Mouse (Mus musculus): Measurements from ENCODE around the gene Gm10964. TPM values are rescaled to one million over a fixed set of nuclear protein-coding genes. Genes with fewer than 3 reads are reported as not detected.
A peak's percentile ranks its signal among the peaks of the same experiment; 100 is the strongest.

Gene Gm10964
- polyA plus RNA-seq (2012; rRNA removed): not detected in 2 replicates

GRCm38 (mm10) chr3:103739329-103739728, at the start of gene Gm10964:
Gm10964 (plus strand) TSS chr3:103739366.
- no peak for DNase-seq (ENCODE audit: extremely low spot score in 1 of 2, low spot score in 1 of 2)

- DNase-seq (ENCODE audit: extremely low spot score in 1 of 2, low spot score in 1 of 2): no peak
These were observed 48.7 kb upstream of the Gm10964 start for GRCm38 (mm10) chr3:103690506-103690905.

- no peak for DNase-seq (ENCODE audit: extremely low spot score in 1 of 2, low spot score in 1 of 2)
These were observed 43.6 kb upstream of the Gm10964 start for GRCm38 (mm10) chr3:103695556-103695955.

- no peak for DNase-seq (ENCODE audit: extremely low spot score in 1 of 2, low spot score in 1 of 2)
These were observed 42.7 kb upstream of the Gm10964 start for GRCm38 (mm10) chr3:103696388-103696925.

GRCm38 (mm10) chr3:103704661-103705060, 34.5 kb upstream of the Gm10964 start:
- DNase-seq (ENCODE audit: extremely low spot score in 1 of 2, low spot score in 1 of 2): no peak

- no peak for DNase-seq (ENCODE audit: extremely low spot score in 1 of 2, low spot score in 1 of 2)
These were observed 33.7 kb upstream of the Gm10964 start for GRCm38 (mm10) chr3:103705426-103705825.

GRCm38 (mm10) chr3:103709470-103710040, 29.6 kb upstream of the Gm10964 start:
- peak in 1 of 2 experiments; percentile 25 for DNase-seq (ENCODE audit: extremely low spot score in 1 of 2, low spot score in 1 of 2)

- no peak for DNase-seq (ENCODE audit: extremely low spot score in 1 of 2, low spot score in 1 of 2)
These were observed 27.0 kb upstream of the Gm10964 start for GRCm38 (mm10) chr3:103712196-103712595.

GRCm38 (mm10) chr3:103714236-103714875, 24.8 kb upstream of the Gm10964 start:
- no peak for DNase-seq (ENCODE audit: extremely low spot score in 1 of 2, low spot score in 1 of 2)

GRCm38 (mm10) chr3:103714942-103715341, 24.2 kb upstream of the Gm10964 start:
- no peak for DNase-seq (ENCODE audit: extremely low spot score in 1 of 2, low spot score in 1 of 2)

- no peak for DNase-seq (ENCODE audit: extremely low spot score in 1 of 2, low spot score in 1 of 2)
These were observed 23.1 kb upstream of the Gm10964 start for GRCm38 (mm10) chr3:103715762-103716693.

GRCm38 (mm10) chr3:103716774-103717760, 22.1 kb upstream of the Gm10964 start:
- peak in 1 of 2 experiments; percentile 50 for DNase-seq (ENCODE audit: extremely low spot score in 1 of 2, low spot score in 1 of 2)

GRCm38 (mm10) chr3:103718728-103719127, 20.4 kb upstream of the Gm10964 start:
- no peak for DNase-seq (ENCODE audit: extremely low spot score in 1 of 2, low spot score in 1 of 2)

- DNase-seq (ENCODE audit: extremely low spot score in 1 of 2, low spot score in 1 of 2): no peak
These were observed 15.0 kb upstream of the Gm10964 start for GRCm38 (mm10) chr3:103724137-103724536.

GRCm38 (mm10) chr3:103726642-103727041, 12.5 kb upstream of the Gm10964 start:
- DNase-seq (ENCODE audit: extremely low spot score in 1 of 2, low spot score in 1 of 2): no peak

GRCm38 (mm10) chr3:103727813-103728326, 11.3 kb upstream of the Gm10964 start:
- DNase-seq (ENCODE audit: extremely low spot score in 1 of 2, low spot score in 1 of 2): no peak

GRCm38 (mm10) chr3:103729850-103730249, 9.3 kb upstream of the Gm10964 start:
- no peak for DNase-seq (ENCODE audit: extremely low spot score in 1 of 2, low spot score in 1 of 2)

- DNase-seq (ENCODE audit: extremely low spot score in 1 of 2, low spot score in 1 of 2): no peak
These were observed 7.0 kb upstream of the Gm10964 start for GRCm38 (mm10) chr3:103732116-103732515.

- DNase-seq (ENCODE audit: extremely low spot score in 1 of 2, low spot score in 1 of 2): no peak
These were observed 6.0 kb upstream of the Gm10964 start for GRCm38 (mm10) chr3:103733176-103733575.
